Mouse (Mus musculus) stomach, embryonic 16.5 days (tissue): ENCODE results near the gene Cntnap1. TPM values are rescaled to one million over a fixed set of nuclear protein-coding genes. Genes with fewer than 3 reads are reported as not detected.

Experiments
- ATAC-seq: fragments of 200-750 bp; cut with Nextera tagmentation; 2 replicates; pipeline ENCODE4 v1.8.0; 2017; ENCODE audit warnings: moderate number of reproducible peaks, moderate TSS enrichment; ENCODE audit not compliant: insufficient read depth, low FRiP score
- H3K27ac ChIP-seq: fragments of 300-500 bp; sonication (generic); 2 replicates; pipeline ENCODE4 v1.5.1; 2014; ENCODE audit warnings: low read length
- H3K27me3 ChIP-seq: fragments of 300-500 bp; sonication (generic); 2 replicates; pipeline ENCODE4 v1.6.1; 2014; ENCODE audit warnings: low read length, control low read depth, mixed read lengths; ENCODE audit not compliant: control insufficient read depth, insufficient read depth
- H3K36me3 ChIP-seq: fragments of 300-500 bp; sonication (generic); 2 replicates; pipeline ENCODE4 v1.6.1; 2014; ENCODE audit warnings: low read length; ENCODE audit not compliant: control insufficient read depth, insufficient read depth
- H3K4me1 ChIP-seq: fragments of 300-500 bp; sonication (generic); 2 replicates; pipeline ENCODE4 v1.6.1; 2014; ENCODE audit warnings: low read length, control low read depth, mixed read lengths; ENCODE audit not compliant: control insufficient read depth, insufficient read depth
- H3K4me2 ChIP-seq: fragments of 300-500 bp; sonication (generic); 2 replicates; pipeline ENCODE4 v1.6.1; 2014; ENCODE audit warnings: low read depth, low read length, mixed read lengths
- H3K4me3 ChIP-seq: fragments of 300-500 bp; sonication (generic); replicated peaks from 2 replicates; pipeline ENCODE4 v1.5.1; 2014; ENCODE audit warnings: mild to moderate bottlenecking, low read length
- H3K9ac ChIP-seq: fragments of 300-500 bp; sonication (generic); 2 replicates; pipeline ENCODE4 v1.6.1; 2014; ENCODE audit warnings: low read length
- H3K9me3 ChIP-seq: fragments of 300-500 bp; sonication (generic); replicated peaks from 2 replicates; pipeline ENCODE4 v1.6.1; 2016; ENCODE audit warnings: low read length, control low read depth; ENCODE audit not compliant: control insufficient read depth
- WGBS: fragments of 180-500 bp; shearing (Covaris S2); extraction: QIAGEN DNeasy Blood & Tissue Kit; methylation state at CpG from one replicate; pipeline ENCODE4 v1.1.7; 2014; 5-methylcytosine and 5-hydroxymethylcytosine counted together
- microRNA-seq: library from miRNA; unstranded; fragments of <30 nt; microRNA quantifications from one replicate; pipeline ENCODE4, GENCODE M21; 2016
- polyA plus RNA-seq: library from polyadenylated mRNA; unstranded; fragments of >200 nt; fragmentation: Nextera tagmentation; extraction: Ambion mirVana; gene quantifications from 2 replicates; pipeline ENCODE4 v1.2.1, GENCODE M21; 2015

Cntnap1 gene
- polyA plus RNA-seq, 1 experiment from 2014 or later, result 2.3 TPM

GRCm38 (mm10) chr11:101238071-101238647 lies 67.8 kb downstream of the Cntnap1 start:
- ATAC-seq, result peak; percentile 77
- no peaks in the 10 kb centered on the region for H3K27me3 ChIP-seq
- no peaks in the 10 kb centered on the region for H3K36me3 ChIP-seq
- peak overlapping the region; percentile 49 for H3K9ac ChIP-seq
- H3K27ac ChIP-seq, result peak overlapping the region; percentile 82
- no peaks in the 10 kb centered on the region for H3K9me3 ChIP-seq
- peaks cover 8% of the 10 kb centered on the region for H3K4me1 ChIP-seq
- H3K4me2 ChIP-seq, result no peak overlapping the region
- no peak overlapping the region for H3K4me3 ChIP-seq
- WGBS, result 33% methylated on average over 5 of the region's 5 CpGs

Small RNAs within 50 kb of the gene (microRNA-seq; reads per million reads assigned to microRNA genes)
- gene Gm27626, result not detected

Other genes with a start within 250 kb of the Cntnap1 start
- 47.2 and 56.1 TPM in 2 replicates for gene Stat3, start 231.0 kb upstream of the Cntnap1 start, polyA plus RNA-seq
- gene Cavin1, start 199.6 kb upstream of the Cntnap1 start, polyA plus RNA-seq, result 381 and 403 TPM in 2 replicates
- gene Atp6v0a1, start 161.1 kb upstream of the Cntnap1 start, polyA plus RNA-seq, result 47.8 and 50.5 TPM in 2 replicates
- 17.0 and 17.2 TPM in 2 replicates for gene Naglu, start 100.5 kb upstream of the Cntnap1 start, polyA plus RNA-seq
- 0.30 TPM in 1 of 2 replicates, not detected in the other for gene Hsd17b1, start 92.1 kb upstream of the Cntnap1 start, polyA plus RNA-seq
- 38.9 and 41.8 TPM in 2 replicates for gene Coasy, start 88.0 kb upstream of the Cntnap1 start, polyA plus RNA-seq
- gene Mlx, start 83.2 kb upstream of the Cntnap1 start, polyA plus RNA-seq, result 57.4 and 60.5 TPM in 2 replicates
- 21.4 and 23.4 TPM in 2 replicates for gene Psmc3ip, start 75.1 kb upstream of the Cntnap1 start, polyA plus RNA-seq
- gene Retreg3, start 50.6 kb upstream of the Cntnap1 start, polyA plus RNA-seq, result 18.7 and 20.1 TPM in 2 replicates
- gene Tubg1, start 50.6 kb upstream of the Cntnap1 start, polyA plus RNA-seq, result 63.0 and 63.5 TPM in 2 replicates
- gene Tubg2, start 14.6 kb upstream of the Cntnap1 start, polyA plus RNA-seq, result 3.9 and 4.6 TPM in 2 replicates
- 17.6 and 18.7 TPM in 2 replicates for gene Plekhh3, start 828 bp downstream of the Cntnap1 start, polyA plus RNA-seq
- gene Ccr10, start 4.9 kb downstream of the Cntnap1 start, polyA plus RNA-seq, result 0.26 and 0.43 TPM in 2 replicates
- 18.5 and 21.8 TPM in 2 replicates for gene Ezh1, start 55.9 kb downstream of the Cntnap1 start, polyA plus RNA-seq
- 95.8 and 106 TPM in 2 replicates for gene Ramp2, start 75.5 kb downstream of the Cntnap1 start, polyA plus RNA-seq
- 133 and 141 TPM in 2 replicates for gene Vps25, start 83.2 kb downstream of the Cntnap1 start, polyA plus RNA-seq
- gene Wnk4, start 90.0 kb downstream of the Cntnap1 start, polyA plus RNA-seq, result 23.5 and 28.0 TPM in 2 replicates
- gene Cntd1, start 108.5 kb downstream of the Cntnap1 start, polyA plus RNA-seq, result 0.70 and 1.2 TPM in 2 replicates
- gene Coa3, start 108.6 kb downstream of the Cntnap1 start, polyA plus RNA-seq, result 194 and 197 TPM in 2 replicates
- 143 and 147 TPM in 2 replicates for gene Becn1, start 131.8 kb downstream of the Cntnap1 start, polyA plus RNA-seq
- 98.2 and 107 TPM in 2 replicates for gene Psme3, start 145.7 kb downstream of the Cntnap1 start, polyA plus RNA-seq
- gene Aoc2, start 154.5 kb downstream of the Cntnap1 start, polyA plus RNA-seq, result 0.97 and 1.4 TPM in 2 replicates
- gene Aoc3, start 160.1 kb downstream of the Cntnap1 start, polyA plus RNA-seq, result 3.5 TPM in 2 replicates
- 0.09 and 0.15 TPM in 2 replicates for gene G6pc, start 197.0 kb downstream of the Cntnap1 start, polyA plus RNA-seq
- gene Aarsd1, start 247.1 kb downstream of the Cntnap1 start, polyA plus RNA-seq, result 57.6 and 58.0 TPM in 2 replicates